Mouse (Mus musculus) liver, postnatal 0 days (tissue): ENCODE measurements at regions not wholly inside any gene's neighbourhood (a gene's known extent, or its start where the extent isn't known, plus 50 kb on each side); places are given as distances from the start of the nearest gene placed in this dataset.

Source experiments
- CTCF ChIP-seq: sonication (generic); IDR thresholded peaks from 2 replicates; pipeline ENCODE4 v1.5.1; 2016; ENCODE audit warnings: antibody characterized with exemption, low read depth
- EP300 ChIP-seq: IDR thresholded peaks from 2 replicates; pipeline ENCODE4 v1.6.1; 2016; ENCODE audit warnings: antibody characterized with exemption, low read depth, mild to moderate bottlenecking

DNA sequence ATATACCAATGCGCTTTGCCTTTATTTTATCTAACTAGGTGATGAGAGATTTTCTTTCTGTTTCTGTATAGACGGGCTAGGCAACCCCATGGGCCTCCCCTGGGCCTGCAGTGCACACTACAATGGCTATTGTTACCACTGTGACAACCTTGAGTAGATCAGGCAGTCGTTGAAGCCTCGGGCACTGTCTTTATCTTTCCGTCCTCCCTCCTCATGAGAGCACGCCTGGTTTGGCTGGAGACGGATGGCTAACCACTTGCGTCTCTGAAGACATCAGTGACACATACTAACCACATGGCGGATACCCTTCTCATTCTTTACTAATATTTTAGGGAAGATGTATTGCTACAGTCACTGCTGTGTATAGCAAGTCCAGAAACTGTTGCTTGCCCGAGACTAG is 206.1 kb upstream of the Serp2 start:
- TF ChIP-seq CTCF = no peak
- TF ChIP-seq EP300 = no peak
